Mouse (Mus musculus) CH12.LX (cell line): ENCODE measurements at regions not wholly inside any gene's neighbourhood (a gene's known extent, or its start where the extent isn't known, plus 50 kb on each side); places are given as distances from the start of the nearest gene placed in this dataset.

Source experiments
- DNase-seq: peaks from one replicate; pipeline ENCODE4 v3.0.0-alpha.2; 2013; ENCODE audit errors: extremely low read depth
- H3K27ac ChIP-seq: 2 replicates; pipeline ENCODE4 v1.5.1; 2012; ENCODE audit warnings: low read depth, mild to moderate bottlenecking, control low read depth, moderate library complexity; ENCODE audit not compliant: insufficient read depth
- H3K27me3 ChIP-seq: replicated peaks from 2 replicates; pipeline ENCODE3; 2012; ENCODE audit warnings: inconsistent platforms
- H3K36me3 ChIP-seq, 2 experiments: replicated peaks in 1 of 2; 2 replicates each; pipeline versions ENCODE3 to v1.6.1; 2012; ENCODE audit warnings: inconsistent platforms in 1 of 2, low read length in 1 of 2, mild to moderate bottlenecking in 1 of 2, mixed read lengths in 1 of 2, moderate library complexity in 1 of 2; ENCODE audit not compliant: control insufficient read depth in 1 of 2, insufficient read depth in 1 of 2
- H3K4me1 ChIP-seq, 2 experiments: 2 replicates each; pipeline ENCODE4 v1.6.1; 2012; ENCODE audit warnings: inconsistent platforms in 1 of 2, moderate library complexity in 1 of 2; ENCODE audit not compliant: insufficient read depth in 2 of 2, control insufficient read depth in 1 of 2
- H3K4me2 ChIP-seq: 2 replicates; pipeline ENCODE4 v1.6.1; 2012; ENCODE audit warnings: low read depth, mild to moderate bottlenecking, control low read depth; ENCODE audit not compliant: poor library complexity, insufficient read depth, severe bottlenecking
- H3K4me3 ChIP-seq, 3 experiments: fragments of 150-350 bp in 1 of 3; sonication (generic) in 1 of 3; replicated peaks in 1 of 3; 2 replicates each; pipeline versions ENCODE3 to v1.5.1; 2011 to 2012; ENCODE audit warnings: low read depth in 2 of 3, low read length in 2 of 3, mild to moderate bottlenecking in 2 of 3, moderate library complexity in 2 of 3, control low read depth in 1 of 3, improper control_type of control experiment in 1 of 3, inconsistent platforms in 1 of 3, mixed read lengths in 1 of 3; ENCODE audit not compliant: poor library complexity in 1 of 3
- H3K79me2 ChIP-seq: replicated peaks from 2 replicates; pipeline ENCODE4 v1.6.1; 2012; ENCODE audit warnings: mild to moderate bottlenecking, moderate library complexity; ENCODE audit not compliant: control insufficient read depth, poor library complexity, insufficient read depth, severe bottlenecking; ENCODE audit errors: extremely low read depth
- H3K9ac ChIP-seq: 2 replicates; pipeline ENCODE4 v1.6.1; 2012; ENCODE audit warnings: low read depth, mild to moderate bottlenecking, control low read depth, moderate library complexity; ENCODE audit not compliant: insufficient read depth
- H3K9me3 ChIP-seq: replicated peaks from 2 replicates; pipeline ENCODE3; 2012; ENCODE audit warnings: low read length, inconsistent platforms, mixed read lengths
- CHD1 ChIP-seq: IDR thresholded peaks from 2 replicates; pipeline ENCODE4 v1.6.1; 2012; ENCODE audit warnings: low read depth, low read length, improper control_type of control experiment, inconsistent platforms
- CTCF ChIP-seq, 2 experiments: IDR thresholded peaks in 1 of 2; conservative IDR thresholded peaks in 1 of 2; 2 replicates each; pipeline ENCODE4 v1.5.1; 2011 to 2012; ENCODE audit warnings: low read depth in 2 of 2, low read length in 2 of 2, improper control_type of control experiment in 1 of 2, inconsistent platforms in 1 of 2, mild to moderate bottlenecking in 1 of 2, moderate library complexity in 1 of 2
- E2F4 ChIP-seq: IDR thresholded peaks from 2 replicates; pipeline ENCODE4 v1.6.1; 2011; ENCODE audit warnings: low read depth, low read length, improper control_type of control experiment; ENCODE audit not compliant: insufficient replicate concordance
- ELF1 ChIP-seq: IDR thresholded peaks from 2 replicates; pipeline ENCODE4 v1.6.1; 2014; ENCODE audit warnings: low read depth, mild to moderate bottlenecking, inconsistent platforms, low read length, improper control_type of control experiment
- EP300 ChIP-seq: IDR thresholded peaks from 2 replicates; pipeline ENCODE4 v1.6.1; 2011; ENCODE audit warnings: low read length, improper control_type of control experiment
- GABPA ChIP-seq: IDR thresholded peaks from 2 replicates; pipeline ENCODE4 v1.6.1; 2012; ENCODE audit warnings: low read depth, low read length, improper control_type of control experiment, inconsistent platforms; ENCODE audit not compliant: insufficient replicate concordance
- HCFC1 ChIP-seq: IDR thresholded peaks from 2 replicates; pipeline ENCODE4 v1.6.1; 2012; ENCODE audit warnings: low read depth, mild to moderate bottlenecking, inconsistent platforms, low read length, improper control_type of control experiment
- IRF4 ChIP-seq: IDR thresholded peaks from 2 replicates; pipeline ENCODE4 v1.6.1; 2014; ENCODE audit warnings: low read depth, mild to moderate bottlenecking, inconsistent platforms, low read length, improper control_type of control experiment
- JUN ChIP-seq: IDR thresholded peaks from 2 replicates; pipeline ENCODE4 v1.6.1; 2011; ENCODE audit warnings: low read depth, mild to moderate bottlenecking, low read length, improper control_type of control experiment, moderate library complexity; ENCODE audit not compliant: insufficient read depth
- JUND ChIP-seq: conservative IDR thresholded peaks from 2 replicates; pipeline ENCODE4 v1.6.1; 2011; ENCODE audit warnings: low read depth, low read length, improper control_type of control experiment
- MAFK ChIP-seq: IDR thresholded peaks from 2 replicates; pipeline ENCODE4 v1.6.1; 2011; ENCODE audit warnings: low read length, improper control_type of control experiment; ENCODE audit not compliant: insufficient replicate concordance
- MAX ChIP-seq: IDR thresholded peaks from 2 replicates; pipeline ENCODE4 v1.6.1; 2011; ENCODE audit warnings: low read length, improper control_type of control experiment
- MAZ ChIP-seq: IDR thresholded peaks from 2 replicates; pipeline ENCODE4 v1.6.1; 2012; ENCODE audit warnings: low read depth, mild to moderate bottlenecking, inconsistent platforms, low read length, improper control_type of control experiment, moderate library complexity
- MEF2A ChIP-seq: IDR thresholded peaks from 2 replicates; pipeline ENCODE4 v1.6.1; 2014; ENCODE audit warnings: low read depth, mild to moderate bottlenecking, inconsistent platforms, low read length, improper control_type of control experiment, borderline replicate concordance
- MXI1 ChIP-seq: IDR thresholded peaks from 2 replicates; pipeline ENCODE4 v1.6.1; 2011; ENCODE audit warnings: mild to moderate bottlenecking, low read depth, low read length, improper control_type of control experiment
- MYC ChIP-seq: IDR thresholded peaks from 2 replicates; pipeline ENCODE4 v1.6.1; 2011; ENCODE audit warnings: low read depth, mild to moderate bottlenecking, improper control_type of control experiment, low read length
- NRF1 ChIP-seq: IDR thresholded peaks from 2 replicates; pipeline ENCODE4 v1.6.1; 2014; ENCODE audit warnings: low read depth, mild to moderate bottlenecking, inconsistent platforms, low read length, improper control_type of control experiment, moderate library complexity
- POLR2A ChIP-seq: IDR thresholded peaks from 2 replicates; pipeline ENCODE4 v1.6.1; 2011; ENCODE audit warnings: low read depth, mild to moderate bottlenecking, improper control_type of control experiment, low read length
- POLR2AphosphoS2 ChIP-seq: IDR thresholded peaks from 2 replicates; pipeline ENCODE4 v1.6.1; 2011; ENCODE audit warnings: low read depth, low read length, improper control_type of control experiment
- RAD21 ChIP-seq: IDR thresholded peaks from 2 replicates; pipeline ENCODE4 v1.6.1; 2011; ENCODE audit warnings: low read depth, mild to moderate bottlenecking, low read length, improper control_type of control experiment, moderate library complexity
- TBP ChIP-seq: conservative IDR thresholded peaks from 2 replicates; pipeline ENCODE4 v1.6.1; 2011; ENCODE audit warnings: low read depth, low read length, improper control_type of control experiment
- TCF12 ChIP-seq: IDR thresholded peaks from 2 replicates; pipeline ENCODE4 v1.6.1; 2014; ENCODE audit warnings: low read depth, mild to moderate bottlenecking, inconsistent platforms, low read length, improper control_type of control experiment
- USF2 ChIP-seq: conservative IDR thresholded peaks from 2 replicates; pipeline ENCODE4 v1.6.1; 2011; ENCODE audit warnings: low read depth, low read length, improper control_type of control experiment
- ZC3H11A ChIP-seq: IDR thresholded peaks from 2 replicates; pipeline ENCODE4 v1.6.1; 2012; ENCODE audit warnings: low read depth, mild to moderate bottlenecking, inconsistent platforms, low read length, improper control_type of control experiment
- ZKSCAN1 ChIP-seq: IDR thresholded peaks from 2 replicates; pipeline ENCODE4 v1.6.1; 2012; ENCODE audit warnings: low read depth, inconsistent platforms, low read length, improper control_type of control experiment, borderline replicate concordance
- dilution Hi-C: fragments of 300-500 bp; cut with MboI; formaldehyde crosslinking; loops from 2 replicates; pipeline ENCODE4 v1.14.3; 2020; ENCODE audit warnings: low sequenced_read_pairs; ENCODE audit not compliant: extremely low pct_unique_long_range_greater_than_20kb, extremely low pct_ligation_motif_present
- in situ Hi-C: fragments of 300-500 bp; cut with MboI; formaldehyde crosslinking; loops from 3 replicates; pipeline ENCODE4 v1.14.3; 2019; ENCODE audit warnings: low sequenced_read_pairs, low pct_ligation_motif_present, low pct_unique_long_range_greater_than_20kb, mixed read lengths

DNA sequence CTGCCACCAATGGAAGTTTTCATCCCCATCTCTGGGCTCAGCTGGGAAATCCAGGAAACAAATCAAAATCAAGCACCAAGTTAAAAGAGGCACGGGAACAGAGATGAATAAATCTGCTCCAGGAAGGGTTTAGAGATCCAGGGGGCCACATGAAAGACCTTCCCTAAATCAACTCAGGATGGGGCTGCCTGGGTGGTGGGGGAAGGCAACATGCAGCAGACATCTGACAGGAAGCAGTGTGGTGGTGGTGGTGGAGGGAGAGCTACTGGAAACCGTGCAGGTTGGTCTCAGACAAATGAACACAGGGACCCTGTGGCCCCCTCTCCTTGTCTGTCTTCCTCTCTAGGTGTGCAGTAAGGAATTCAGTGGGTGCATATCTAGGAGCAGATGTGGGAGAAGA is 101.7 kb upstream of the Runx1 start:
- in situ Hi-C loops = no loop called here
- TF ChIP-seq ZKSCAN1 (no peak), TCF12 (no peak), TBP (no peak)
- Histone ChIP-seq H3K4me1 (peaks cover 0 to 10% of the 10 kb centered on the region in 2 experiments; a peak in 2 of 4 replicates), H3K9me3 (no peaks in the 10 kb centered on the region), H3K4me3 (no peak overlapping the region), H3K4me2 (no peak overlapping the region), H3K27ac (no peak overlapping the region), H3K79me2 (no peaks in the 10 kb centered on the region), H3K9ac (no peak overlapping the region), H3K36me3 (no peaks in the 10 kb centered on the region), H3K27me3 (no peaks in the 10 kb centered on the region)
- dilution Hi-C loops = no loop called here
- DNase-seq = no peak

DNA sequence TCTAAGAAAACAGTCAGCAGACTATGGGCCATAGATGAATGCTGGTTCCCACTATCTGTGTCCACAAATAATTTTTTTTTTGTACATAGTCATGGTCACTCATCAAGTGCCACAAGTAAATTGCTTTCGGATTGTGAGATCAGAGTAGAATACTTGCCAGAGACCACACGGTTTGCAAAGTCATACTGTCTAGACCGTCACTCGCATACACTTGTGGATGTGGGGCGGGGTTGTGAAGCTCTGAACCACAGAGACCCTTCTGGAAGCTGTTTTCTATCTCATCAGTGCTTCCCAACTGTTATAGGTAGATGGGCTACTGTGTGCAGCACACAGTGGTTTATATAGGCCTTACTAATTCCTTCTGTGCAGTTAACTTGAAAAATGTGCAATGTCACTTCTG is 100.9 kb upstream of the Runx1 start:
- no peak overlapping the region for H3K27ac ChIP-seq
- DNase-seq = no peak
- dilution Hi-C loops (no loop called here), in situ Hi-C loops (no loop called here)
- peaks cover 0 to 14% of the 10 kb centered on the region in 2 experiments; a peak in 2 of 4 replicates for H3K4me1 ChIP-seq
- H3K4me2 ChIP-seq = no peak overlapping the region
- no peak overlapping the region for H3K9ac ChIP-seq
- H3K9me3 ChIP-seq = no peaks in the 10 kb centered on the region
- H3K4me3 ChIP-seq = no peak overlapping the region
- H3K79me2 ChIP-seq = no peaks in the 10 kb centered on the region
- TF ChIP-seq TCF12 (no peak), POLR2AphosphoS2 (no peak), MAX (no peak), IRF4 (no peak), MEF2A (no peak), EP300 (no peak), ZKSCAN1 (no peak), HCFC1 (no peak), MAZ (no peak), NRF1 (no peak), JUND (no peak), MXI1 (no peak), ZC3H11A (no peak)
- no peaks in the 10 kb centered on the region for H3K36me3 ChIP-seq
- no peaks in the 10 kb centered on the region for H3K27me3 ChIP-seq

DNA sequence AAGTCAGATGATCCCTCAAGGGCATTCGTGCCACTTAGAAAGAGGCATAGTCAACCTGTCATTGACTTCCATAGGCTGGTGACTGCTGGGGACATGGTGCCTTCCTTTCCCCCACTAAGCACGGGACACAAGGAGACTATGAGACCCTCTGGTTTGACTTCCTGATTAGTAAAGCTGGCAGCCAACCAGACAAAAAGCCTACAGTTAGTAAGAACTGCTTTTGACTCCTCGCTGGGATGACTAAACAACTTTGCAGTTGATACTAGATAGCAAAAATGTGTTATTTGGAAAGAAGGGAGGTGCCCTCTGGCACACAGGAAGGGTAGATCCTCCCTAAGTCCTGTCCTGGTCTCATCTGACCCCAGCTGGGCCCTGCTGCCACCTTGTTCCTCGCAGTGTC is 95.0 kb upstream of the Runx1 start:
- no peak for DNase-seq
- Histone ChIP-seq H3K9ac (no peak overlapping the region), H3K4me2 (no peak overlapping the region)
- TF ChIP-seq CTCF (conservative IDR thresholded peaks at IDR 0.05 in 1 of 2, IDR thresholded peaks at IDR 0.05 in 1 of 2; ENCODE audit: low read depth in 2 of 2, low read length in 2 of 2) (no peak), TCF12 (no peak), MAFK (no peak), JUN (no peak), CHD1 (no peak), MEF2A (no peak), NRF1 (no peak), RAD21 (no peak), ZC3H11A (no peak), MYC (no peak), TBP (no peak), E2F4 (no peak), USF2 (no peak), GABPA (no peak), POLR2A (no peak), ELF1 (no peak), POLR2AphosphoS2 (no peak), MAZ (no peak), JUND (no peak)
- TF ChIP-seq, all 38 proteins: peak for 0
- no peak overlapping the region for H3K27ac ChIP-seq
- no peaks in the 10 kb centered on the region for H3K79me2 ChIP-seq
- H3K4me3 ChIP-seq = no peak overlapping the region
- no peaks in the 10 kb centered on the region for H3K36me3 ChIP-seq
- in situ Hi-C loops = no loop called here
- dilution Hi-C loops = no loop called here
- H3K9me3 ChIP-seq = no peaks in the 10 kb centered on the region
- peaks cover 0 to 19% of the 10 kb centered on the region in 2 experiments; a peak in 3 of 4 replicates for H3K4me1 ChIP-seq
- H3K27me3 ChIP-seq = no peaks in the 10 kb centered on the region
